Mouse (Mus musculus) large intestine, adult 2 months (tissue): ENCODE results near the gene Prr3. TPM values are rescaled to one million over a fixed set of nuclear protein-coding genes. Genes with fewer than 3 reads are reported as not detected.
"Not testable (repeated sequence)": the region's sequence is repeated elsewhere in the genome, so short reads cannot be mapped to it uniquely, and the experiment has no call there.

ENCODE experiments used
- DNase-seq: peaks from one replicate; pipeline ENCODE4 v3.0.0-alpha.2; 2012; ENCODE audit warnings: low read depth, low spot score
- WGBS: fragments of 180-500 bp; shearing (Covaris S2); methylation state at CpG from one replicate; pipeline ENCODE4 v1.1.7; 2018; 5-methylcytosine and 5-hydroxymethylcytosine counted together
- polyA plus RNA-seq: library from polyadenylated mRNA; depleted of rRNA; stranded (reverse); fragments of >200 nt; gene quantifications from 2 replicates; pipeline ENCODE4 v1.2.3, GENCODE M21; 2012; rRNA removed

The Prr3 gene
- 13.8 and 14.5 TPM in 2 replicates for polyA plus RNA-seq

GRCm38 (mm10) chr17:35979401-35980362, at the start of gene Prr3, which contains the start of gene Gnl1:
Prr3 (minus strand) TSS chr17:35980236.
Gnl1 (plus strand) TSS chr17:35979851.
- DNase-seq, result no peak
- WGBS, result under 1% methylated on average over 106 of the region's 109 CpGs

- DNase-seq, result no peak
- WGBS, result 95% methylated on average over 7 of the region's 7 CpGs
Observed at GRCm38 (mm10) chr17:36028879-36029619, 49.0 kb upstream of the Prr3 start.

- 68% methylated on average over 4 of the region's 4 CpGs for WGBS
- DNase-seq, result no peak
Observed at GRCm38 (mm10) chr17:36027663-36028062, 47.6 kb upstream of the Prr3 start.

GRCm38 (mm10) chr17:36025901-36026300, 45.9 kb upstream of the Prr3 start:
- WGBS, result 82% methylated on average over 4 of the region's 4 CpGs

GRCm38 (mm10) chr17:36025197-36025596, 45.2 kb upstream of the Prr3 start:
- DNase-seq, result no peak
- WGBS, result 92% methylated on average over 5 of the region's 5 CpGs

More at GRCm38 (mm10) chr17:36025901-36026300, 45.9 kb upstream of the Prr3 start:
- no peak for DNase-seq

- WGBS, result 33% methylated on average over 9 of the region's 9 CpGs
- no peak for DNase-seq
Observed at GRCm38 (mm10) chr17:36023710-36024654, 43.9 kb upstream of the Prr3 start.

- DNase-seq, result no peak
- WGBS, result 88% methylated on average over 6 of the region's 6 CpGs
Observed at GRCm38 (mm10) chr17:36022922-36023321, 42.9 kb upstream of the Prr3 start.

GRCm38 (mm10) chr17:36022098-36022497, 42.1 kb upstream of the Prr3 start:
- WGBS, result 95% methylated on average over 9 of the region's 9 CpGs
- no peak for DNase-seq

GRCm38 (mm10) chr17:36021309-36021708, 41.3 kb upstream of the Prr3 start:
- DNase-seq, result no peak
- 76% methylated on average over 1 of the region's 1 CpGs for WGBS

GRCm38 (mm10) chr17:36020191-36021073, 40.4 kb upstream of the Prr3 start, which contains the start of gene H2-T24:
H2-T24 (minus strand) TSS chr17:36020560.
- 32% methylated on average over 15 of the region's 15 CpGs for WGBS
- DNase-seq, result no peak

- 54% methylated on average over 3 of the region's 3 CpGs for WGBS
- no peak for DNase-seq
Observed at GRCm38 (mm10) chr17:36019519-36019918, 39.5 kb upstream of the Prr3 start.

GRCm38 (mm10) chr17:36018979-36019378, 38.9 kb upstream of the Prr3 start:
- 65% methylated on average over 2 of the region's 2 CpGs for WGBS
- DNase-seq, result no peak

- no peak for DNase-seq
- 91% methylated on average over 5 of the region's 5 CpGs for WGBS
Observed at GRCm38 (mm10) chr17:36017046-36017445, 37.0 kb upstream of the Prr3 start.

GRCm38 (mm10) chr17:36014977-36015376, 34.9 kb upstream of the Prr3 start:
- DNase-seq, result no peak
- 91% methylated on average over 5 of the region's 5 CpGs for WGBS

GRCm38 (mm10) chr17:36004409-36004808, 24.4 kb upstream of the Prr3 start:
- DNase-seq, result not testable (repeated sequence)

GRCm38 (mm10) chr17:36003331-36003730, 23.3 kb upstream of the Prr3 start:
- WGBS, result 89% methylated on average over 7 of the region's 7 CpGs
- no peak for DNase-seq

More at GRCm38 (mm10) chr17:36004409-36004808, 24.4 kb upstream of the Prr3 start:
- WGBS, result 86% methylated on average over 7 of the region's 7 CpGs

GRCm38 (mm10) chr17:36001966-36002365, 21.9 kb upstream of the Prr3 start:
- no peak for DNase-seq
- 96% methylated on average over 6 of the region's 6 CpGs for WGBS
